Mouse (Mus musculus) lung, postnatal 0 days (tissue): Measurements from ENCODE around the gene Id3.

Experiments
- CTCF ChIP-seq: IDR thresholded peaks from 2 replicates; pipeline ENCODE4 v1.5.1; 2016; ENCODE audit warnings: antibody characterized with exemption, mild to moderate bottlenecking
- EP300 ChIP-seq: IDR thresholded peaks from 2 replicates; pipeline ENCODE4 v1.6.1; 2016; ENCODE audit warnings: antibody characterized with exemption, mild to moderate bottlenecking, control low read depth

DNA sequence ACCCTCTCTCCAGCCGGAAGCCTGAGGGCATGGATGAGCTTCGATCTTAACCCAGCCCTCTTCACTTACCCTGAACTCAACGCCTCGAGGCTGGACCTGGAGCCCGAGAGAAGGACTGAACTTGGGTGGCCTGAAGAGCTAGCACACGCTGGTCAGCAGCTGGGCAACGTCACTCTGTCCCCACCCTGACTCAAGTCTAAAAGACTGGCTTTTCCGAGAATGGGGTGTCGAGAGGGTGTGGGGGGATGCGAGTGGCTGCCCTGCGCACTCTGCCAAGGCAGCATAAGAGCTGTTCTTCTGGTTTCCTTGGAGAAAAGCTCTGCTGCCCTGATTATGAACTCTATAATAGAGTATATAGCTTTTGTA, 1.6 kb downstream of the Id3 start:
- TF ChIP-seq CTCF (no peak), EP300 (no peak; the same call in 1 of the 2 replicates)
